Mouse (Mus musculus): ENCODE measurements around the gene Map3k5. TPM values are rescaled to one million over a fixed set of nuclear protein-coding genes. Genes with fewer than 3 reads are reported as not detected.

Gene Map3k5
- polyA plus RNA-seq, 1 experiment from 2014 or later = 0.99 TPM

- Histone ChIP-seq H3K36me3 (ENCODE audit: control insufficient read depth, insufficient read depth, low read length) (no peaks in the 10 kb centered on the region), H3K4me2 (ENCODE audit: low read depth, severe bottlenecking) (no peak overlapping the region), H3K4me1 (ENCODE audit: control insufficient read depth, insufficient read depth, low read length) (no peaks in the 10 kb centered on the region), H3K27ac (replicated peaks; ENCODE audit: low read depth, low read length) (no peak overlapping the region), H3K9me3 (ENCODE audit: control insufficient read depth, low read length) (no peaks in the 10 kb centered on the region), H3K9ac (ENCODE audit: low read length) (no peak overlapping the region), H3K4me3 (ENCODE audit: low read depth, low read length) (no peak overlapping the region), H3K27me3 (ENCODE audit: control insufficient read depth, insufficient read depth, low read length) (no peaks in the 10 kb centered on the region)
- WGBS = 83% methylated on average over 18 of the region's 18 CpGs
- ATAC-seq (ENCODE audit: insufficient number of reproducible peaks, low FRiP score, low TSS enrichment, low read depth) (no peak), DNase-seq (ENCODE audit: low spot score) (no peak)
These were observed 178.0 kb downstream of the Map3k5 start for GRCm38 (mm10) chr10:20112026-20112973.

GRCm38 (mm10) chr10:20119504-20120425 is 185.5 kb downstream of the Map3k5 start:
- H3K9ac ChIP-seq (ENCODE audit: low read length) = no peak overlapping the region
- 92% methylated on average over 15 of the region's 15 CpGs for WGBS
- H3K4me2 ChIP-seq (ENCODE audit: low read depth, severe bottlenecking) = no peak overlapping the region
- H3K9me3 ChIP-seq (ENCODE audit: control insufficient read depth, low read length) = no peaks in the 10 kb centered on the region
- H3K36me3 ChIP-seq (ENCODE audit: control insufficient read depth, insufficient read depth, low read length) = no peaks in the 10 kb centered on the region
- H3K4me3 ChIP-seq (ENCODE audit: low read depth, low read length) = no peak overlapping the region
- no peaks in the 10 kb centered on the region for H3K27me3 ChIP-seq (ENCODE audit: control insufficient read depth, insufficient read depth, low read length)
- H3K4me1 ChIP-seq (ENCODE audit: control insufficient read depth, insufficient read depth, low read length) = no peaks in the 10 kb centered on the region
- ATAC-seq (ENCODE audit: insufficient number of reproducible peaks, low FRiP score, low TSS enrichment, low read depth) = no peak
- DNase-seq (ENCODE audit: low spot score) = no peak
- no peak overlapping the region for H3K27ac ChIP-seq (replicated peaks; ENCODE audit: low read depth, low read length)

GRCm38 (mm10) chr10:20121981-20122380 is 187.7 kb downstream of the Map3k5 start:
- H3K4me3 ChIP-seq (ENCODE audit: low read depth, low read length) = no peak overlapping the region
- 82% methylated on average over 4 of the region's 4 CpGs for WGBS
- no peak overlapping the region for H3K4me2 ChIP-seq (ENCODE audit: low read depth, severe bottlenecking)
- H3K27me3 ChIP-seq (ENCODE audit: control insufficient read depth, insufficient read depth, low read length) = no peaks in the 10 kb centered on the region
- H3K4me1 ChIP-seq (ENCODE audit: control insufficient read depth, insufficient read depth, low read length) = no peaks in the 10 kb centered on the region
- H3K27ac ChIP-seq (replicated peaks; ENCODE audit: low read depth, low read length) = no peak overlapping the region
- H3K36me3 ChIP-seq (ENCODE audit: control insufficient read depth, insufficient read depth, low read length) = no peaks in the 10 kb centered on the region
- DNase-seq (ENCODE audit: low spot score) = no peak
- no peaks in the 10 kb centered on the region for H3K9me3 ChIP-seq (ENCODE audit: control insufficient read depth, low read length)
- no peak for ATAC-seq (ENCODE audit: insufficient number of reproducible peaks, low FRiP score, low TSS enrichment, low read depth)
- H3K9ac ChIP-seq (ENCODE audit: low read length) = no peak overlapping the region

- ATAC-seq (ENCODE audit: insufficient number of reproducible peaks, low FRiP score, low TSS enrichment, low read depth) (no peak), DNase-seq (ENCODE audit: low spot score) (no peak)
- H3K4me3 ChIP-seq (ENCODE audit: low read depth, low read length) = no peak overlapping the region
- no peak overlapping the region for H3K4me2 ChIP-seq (ENCODE audit: low read depth, severe bottlenecking)
- H3K9ac ChIP-seq (ENCODE audit: low read length) = no peak overlapping the region
- H3K27me3 ChIP-seq (ENCODE audit: control insufficient read depth, insufficient read depth, low read length) = no peaks in the 10 kb centered on the region
- no peaks in the 10 kb centered on the region for H3K9me3 ChIP-seq (ENCODE audit: control insufficient read depth, low read length)
- WGBS = 68% methylated on average over 9 of the region's 9 CpGs
- H3K27ac ChIP-seq (replicated peaks; ENCODE audit: low read depth, low read length) = no peak overlapping the region
- H3K36me3 ChIP-seq (ENCODE audit: control insufficient read depth, insufficient read depth, low read length) = no peaks in the 10 kb centered on the region
- H3K4me1 ChIP-seq (ENCODE audit: control insufficient read depth, insufficient read depth, low read length) = no peaks in the 10 kb centered on the region
These were observed 189.1 kb downstream of the Map3k5 start for GRCm38 (mm10) chr10:20123401-20123800.

- 84% methylated on average over 12 of the region's 12 CpGs for WGBS
- Histone ChIP-seq H3K4me1 (ENCODE audit: control insufficient read depth, insufficient read depth, low read length) (no peaks in the 10 kb centered on the region), H3K36me3 (ENCODE audit: control insufficient read depth, insufficient read depth, low read length) (no peaks in the 10 kb centered on the region), H3K4me3 (ENCODE audit: low read depth, low read length) (no peak overlapping the region), H3K27ac (replicated peaks; ENCODE audit: low read depth, low read length) (no peak overlapping the region), H3K9ac (ENCODE audit: low read length) (no peak overlapping the region), H3K4me2 (ENCODE audit: low read depth, severe bottlenecking) (no peak overlapping the region), H3K27me3 (ENCODE audit: control insufficient read depth, insufficient read depth, low read length) (no peaks in the 10 kb centered on the region), H3K9me3 (ENCODE audit: control insufficient read depth, low read length) (no peaks in the 10 kb centered on the region)
- ATAC-seq (ENCODE audit: insufficient number of reproducible peaks, low FRiP score, low TSS enrichment, low read depth) (no peak), DNase-seq (ENCODE audit: low spot score) (no peak)
These were observed 190.3 kb downstream of the Map3k5 start for GRCm38 (mm10) chr10:20124576-20124975.

GRCm38 (mm10) chr10:20125226-20125625 is 191.0 kb downstream of the Map3k5 start:
- ATAC-seq (ENCODE audit: insufficient number of reproducible peaks, low FRiP score, low TSS enrichment, low read depth) (no peak), DNase-seq (ENCODE audit: low spot score) (peak; percentile 68)
- Histone ChIP-seq H3K9me3 (ENCODE audit: control insufficient read depth, low read length) (no peaks in the 10 kb centered on the region), H3K27me3 (ENCODE audit: control insufficient read depth, insufficient read depth, low read length) (no peaks in the 10 kb centered on the region), H3K36me3 (ENCODE audit: control insufficient read depth, insufficient read depth, low read length) (no peaks in the 10 kb centered on the region), H3K4me2 (ENCODE audit: low read depth, severe bottlenecking) (no peak overlapping the region), H3K9ac (ENCODE audit: low read length) (no peak overlapping the region), H3K4me3 (ENCODE audit: low read depth, low read length) (no peak overlapping the region), H3K27ac (replicated peaks; ENCODE audit: low read depth, low read length) (no peak overlapping the region), H3K4me1 (ENCODE audit: control insufficient read depth, insufficient read depth, low read length) (no peaks in the 10 kb centered on the region)
- WGBS = 51% methylated on average over 4 of the region's 4 CpGs

GRCm38 (mm10) chr10:20132933-20133652 is 198.8 kb downstream of the Map3k5 start:
- H3K4me2 ChIP-seq (ENCODE audit: low read depth, severe bottlenecking) = no peak overlapping the region
- H3K27ac ChIP-seq (replicated peaks; ENCODE audit: low read depth, low read length) = no peak overlapping the region
- no peaks in the 10 kb centered on the region for H3K9me3 ChIP-seq (ENCODE audit: control insufficient read depth, low read length)
- no peaks in the 10 kb centered on the region for H3K36me3 ChIP-seq (ENCODE audit: control insufficient read depth, insufficient read depth, low read length)
- H3K9ac ChIP-seq (ENCODE audit: low read length) = no peak overlapping the region
- no peaks in the 10 kb centered on the region for H3K27me3 ChIP-seq (ENCODE audit: control insufficient read depth, insufficient read depth, low read length)
- ATAC-seq (ENCODE audit: insufficient number of reproducible peaks, low FRiP score, low TSS enrichment, low read depth) = no peak
- H3K4me1 ChIP-seq (ENCODE audit: control insufficient read depth, insufficient read depth, low read length) = peaks cover 2% of the 10 kb centered on the region; the same call in 1 of the 2 replicates
- no peak for DNase-seq (ENCODE audit: low spot score)
- WGBS = 73% methylated on average over 12 of the region's 12 CpGs
- H3K4me3 ChIP-seq (ENCODE audit: low read depth, low read length) = no peak overlapping the region
